Mouse (Mus musculus): ENCODE measurements at regions not wholly inside any gene's neighbourhood (a gene's known extent, or its start where the extent isn't known, plus 50 kb on each side); places are given as distances from the start of the nearest gene placed in this dataset.

- TF ChIP-seq CTCF (IDR thresholded peaks at IDR 0.05; ENCODE audit: low read depth) = no peak
- TF ChIP-seq EP300 (IDR thresholded peaks at IDR 0.05; ENCODE audit: low read depth) = no peak
These were observed 437.8 kb downstream of the Adam3 start for GRCm38 (mm10) chr8:24287861-24288260.

Measured in liver, postnatal 0 days (tissue).